Mouse (Mus musculus) heart, postnatal 0 days (tissue): ENCODE results near the gene Hspb2. TPM values are rescaled to one million over a fixed set of nuclear protein-coding genes. Genes with fewer than 3 reads are reported as not detected.

Experiments
- ATAC-seq: fragments of 200-750 bp; cut with Nextera tagmentation; 2 replicates; pipeline ENCODE4 v1.8.0; 2017; ENCODE audit warnings: low read depth, moderate number of reproducible peaks, moderate library complexity; ENCODE audit not compliant: insufficient read depth
- DNase-seq: peaks from one replicate; pipeline ENCODE4 v3.0.0-alpha.2; 2016; ENCODE audit warnings: low spot score
- H3K27ac ChIP-seq: fragments of 300-500 bp; sonication (generic); 2 replicates; pipeline ENCODE4 v1.5.1; 2014; ENCODE audit warnings: low read depth, mild to moderate bottlenecking
- H3K27me3 ChIP-seq: fragments of 300-500 bp; sonication (generic); 2 replicates; pipeline ENCODE4 v1.6.1; 2014; ENCODE audit warnings: low read length, mixed read lengths; ENCODE audit not compliant: control insufficient read depth, insufficient read depth
- H3K36me3 ChIP-seq: fragments of 300-500 bp; sonication (generic); replicated peaks from 2 replicates; pipeline ENCODE4 v1.6.1; 2014; ENCODE audit warnings: low read length, mixed read lengths; ENCODE audit not compliant: control insufficient read depth, insufficient read depth
- H3K4me1 ChIP-seq: fragments of 300-500 bp; sonication (generic); 2 replicates; pipeline ENCODE4 v1.6.1; 2014; ENCODE audit warnings: antibody characterized with exemption; ENCODE audit not compliant: control insufficient read depth, insufficient read depth
- H3K4me2 ChIP-seq: fragments of 300-500 bp; sonication (generic); 2 replicates; pipeline ENCODE4 v1.6.1; 2014; ENCODE audit warnings: low read depth, mild to moderate bottlenecking, low read length, moderate library complexity
- H3K4me3 ChIP-seq: fragments of 300-500 bp; sonication (generic); 2 replicates; pipeline ENCODE4 v1.5.1; 2014; ENCODE audit warnings: low read depth, low read length
- H3K9ac ChIP-seq: fragments of 300-500 bp; sonication (generic); replicated peaks from 2 replicates; pipeline ENCODE4 v1.6.1; 2014; ENCODE audit warnings: low read depth, low read length, mixed read lengths
- H3K9me3 ChIP-seq: fragments of 300-500 bp; sonication (generic); replicated peaks from 2 replicates; pipeline ENCODE4 v1.6.1; 2016; ENCODE audit warnings: low read length; ENCODE audit not compliant: control insufficient read depth
- CTCF ChIP-seq: IDR thresholded peaks from 2 replicates; pipeline ENCODE4 v1.5.1; 2016; ENCODE audit warnings: antibody characterized with exemption, control low read depth, low read depth
- EP300 ChIP-seq: IDR thresholded peaks from 2 replicates; pipeline ENCODE4 v1.6.1; 2016; ENCODE audit warnings: antibody characterized with exemption, low read depth
- WGBS: fragments of 180-500 bp; shearing (Covaris S2); extraction: QIAGEN DNeasy Blood & Tissue Kit; methylation state at CpG from one replicate; pipeline ENCODE4 v1.1.7; 2014; 5-methylcytosine and 5-hydroxymethylcytosine counted together
- polyA plus RNA-seq: library from polyadenylated mRNA; unstranded; fragments of >200 nt; fragmentation: Nextera tagmentation; extraction: Ambion mirVana; gene quantifications from 2 replicates; pipeline ENCODE4 v1.2.1, GENCODE M21; 2015
- total RNA-seq: library from RNA; depleted of rRNA; stranded (reverse); fragments of >200 nt; gene quantifications from 2 replicates; pipeline ENCODE4 v1.2.3, GENCODE M21; 2014; ENCODE audit warnings: low replicate concordance

Gene Hspb2
- total and polyA plus RNA-seq, 2 experiments from 2014 or later: 241 to 313 TPM

- Histone ChIP-seq H3K27ac (peak within 1 kb of the TSS; percentile 83), H3K27me3 (no peaks in the 10 kb centered on the region), H3K4me1 (peaks cover 26% of the 10 kb centered on the region; the same call in 1 of the 2 replicates), H3K36me3 (no peaks in the 10 kb centered on the region), H3K9ac (peak within 1 kb of the TSS; percentile 64), H3K4me3 (peak within 1 kb of the TSS; percentile 47), H3K4me2 (peak within 1 kb of the TSS; percentile 61), H3K9me3 (no peaks in the 10 kb centered on the region)
- WGBS: 4% methylated on average over 19 of the region's 19 CpGs
- TF ChIP-seq EP300 (no peak), CTCF (peak; percentile 20; the same call in 1 of the 2 replicates)
- peak; percentile 48; the same call in 1 of the 2 replicates for ATAC-seq
- DNase-seq: peak; percentile 53
Observed at GRCm38 (mm10) chr9:50746214-50746677, 5.9 kb downstream of the Hspb2 start, which contains the start of gene 2310030G06Rik. TSS of gene 2310030G06Rik (minus strand) at chr9:50746536.

GRCm38 (mm10) chr9:50745806-50746205 lies 6.3 kb downstream of the Hspb2 start:
- Histone ChIP-seq H3K9me3 (no peaks in the 10 kb centered on the region), H3K27ac (peak overlapping the region; percentile 83), H3K4me2 (peak overlapping the region; percentile 61), H3K4me3 (peak overlapping the region; percentile 47), H3K9ac (peak overlapping the region; percentile 64), H3K4me1 (peaks cover 26% of the 10 kb centered on the region; the same call in 1 of the 2 replicates), H3K36me3 (no peaks in the 10 kb centered on the region), H3K27me3 (no peaks in the 10 kb centered on the region)
- no peak for ATAC-seq
- 20% methylated on average over 7 of the region's 7 CpGs for WGBS
- DNase-seq: no peak
- no peak for TF ChIP-seq EP300

- WGBS: 56% methylated on average over 2 of the region's 2 CpGs
- Histone ChIP-seq H3K4me3 (no peak overlapping the region), H3K9me3 (no peaks in the 10 kb centered on the region), H3K4me2 (no peak overlapping the region), H3K4me1 (peaks cover 22% of the 10 kb centered on the region; the same call in 1 of the 2 replicates), H3K9ac (no peak overlapping the region), H3K36me3 (no peaks in the 10 kb centered on the region), H3K27me3 (no peaks in the 10 kb centered on the region), H3K27ac (peak overlapping the region; percentile 41; the same call in 1 of the 2 replicates)
- no peak for DNase-seq
- TF ChIP-seq CTCF: no peak
- TF ChIP-seq EP300: no peak
- ATAC-seq: no peak
Observed at GRCm38 (mm10) chr9:50742744-50743143, 9.4 kb downstream of the Hspb2 start.

- 38% methylated on average over 3 of the region's 3 CpGs for WGBS
- Histone ChIP-seq H3K9ac (no peak overlapping the region), H3K27me3 (no peaks in the 10 kb centered on the region), H3K4me2 (no peak overlapping the region), H3K27ac (peak overlapping the region; percentile 41), H3K4me3 (no peak overlapping the region), H3K36me3 (no peaks in the 10 kb centered on the region), H3K4me1 (peaks cover 17% of the 10 kb centered on the region; the same call in 1 of the 2 replicates), H3K9me3 (no peaks in the 10 kb centered on the region)
- DNase-seq (no peak), ATAC-seq (no peak)
- TF ChIP-seq EP300 (no peak), CTCF (no peak)
Observed at GRCm38 (mm10) chr9:50742261-50742660, 9.9 kb downstream of the Hspb2 start.

- no peak overlapping the region for H3K4me2 ChIP-seq
- DNase-seq (no peak), ATAC-seq (no peak)
- TF ChIP-seq EP300: no peak
- TF ChIP-seq CTCF: no peak
- no peak overlapping the region for H3K4me3 ChIP-seq
- H3K9me3 ChIP-seq: no peaks in the 10 kb centered on the region
- H3K9ac ChIP-seq: no peak overlapping the region
- H3K36me3 ChIP-seq: no peaks in the 10 kb centered on the region
- H3K27me3 ChIP-seq: no peaks in the 10 kb centered on the region
- WGBS: 73% methylated on average over 14 of the region's 14 CpGs
- H3K4me1 ChIP-seq: peaks cover 9% of the 10 kb centered on the region; the same call in 1 of the 2 replicates
- H3K27ac ChIP-seq: peak overlapping the region; percentile 41; the same call in 1 of the 2 replicates
Observed at GRCm38 (mm10) chr9:50740867-50741784, 11.0 kb downstream of the Hspb2 start.
